Mouse (Mus musculus) ovary, adult 18-20 months (tissue): ENCODE measurements around the gene Hoxa9.

ENCODE experiments used
- DNase-seq: peaks from one replicate; pipeline ENCODE4 v3.0.0; 2022; ENCODE audit warnings: low spot score, mixed read lengths

Hoxa9 gene

GRCm38 (mm10) chr6:52230516-52231165 lies at the start of gene Hoxa9:
Gene Hoxa9, minus strand, starts transcription at chr6:52231089.
- DNase-seq: no peak

- no peak for DNase-seq
These were observed 46.0 kb upstream of the Hoxa9 start for GRCm38 (mm10) chr6:52276920-52277319.

GRCm38 (mm10) chr6:52276382-52276781 lies 45.5 kb upstream of the Hoxa9 start:
- no peak for DNase-seq

- DNase-seq: no peak
These were observed 44.8 kb upstream of the Hoxa9 start for GRCm38 (mm10) chr6:52275563-52276280.

GRCm38 (mm10) chr6:52274576-52274975 lies 43.7 kb upstream of the Hoxa9 start:
- no peak for DNase-seq

- DNase-seq: no peak
These were observed 42.9 kb upstream of the Hoxa9 start for GRCm38 (mm10) chr6:52273656-52274280.

GRCm38 (mm10) chr6:52272766-52273655 lies 42.1 kb upstream of the Hoxa9 start:
- no peak for DNase-seq

- no peak for DNase-seq
These were observed 39.9 kb upstream of the Hoxa9 start for GRCm38 (mm10) chr6:52270494-52271480.

- DNase-seq: no peak
These were observed 37.9 kb upstream of the Hoxa9 start for GRCm38 (mm10) chr6:52268756-52269155.

GRCm38 (mm10) chr6:52268341-52268740 lies 37.5 kb upstream of the Hoxa9 start:
- no peak for DNase-seq

- no peak for DNase-seq
These were observed 36.8 kb upstream of the Hoxa9 start for GRCm38 (mm10) chr6:52267691-52268090.

GRCm38 (mm10) chr6:52267221-52267620 lies 36.3 kb upstream of the Hoxa9 start:
- DNase-seq: no peak

- no peak for DNase-seq
These were observed 35.7 kb upstream of the Hoxa9 start for GRCm38 (mm10) chr6:52266666-52266985.

GRCm38 (mm10) chr6:52265913-52266665 lies 35.2 kb upstream of the Hoxa9 start:
- DNase-seq: no peak

GRCm38 (mm10) chr6:52265306-52265912 lies 34.5 kb upstream of the Hoxa9 start:
- DNase-seq: no peak

- no peak for DNase-seq
These were observed 33.4 kb upstream of the Hoxa9 start for GRCm38 (mm10) chr6:52264106-52264790.

- no peak for DNase-seq
These were observed 32.4 kb upstream of the Hoxa9 start for GRCm38 (mm10) chr6:52263321-52263585.

- no peak for DNase-seq
These were observed 31.8 kb upstream of the Hoxa9 start for GRCm38 (mm10) chr6:52262463-52263320.
